Mouse (Mus musculus) kidney, adult 9 months (tissue): Measurements from ENCODE around the gene Ssx9.
A peak's percentile ranks its signal among the peaks of the same experiment; 100 is the strongest.
"Not testable (repeated sequence)": the region's sequence is repeated elsewhere in the genome, so short reads cannot be mapped to it uniquely, and the experiment has no call there.

Experiments
- DNase-seq: peaks from one replicate; pipeline ENCODE4 v3.0.0; 2022

Gene Ssx9

GRCm38 (mm10) chrX:8748132-8748531 lies at the start of gene Ssx9:
TSS of gene Ssx9 (plus strand) at chrX:8748432.
- not testable (repeated sequence) for DNase-seq

GRCm38 (mm10) chrX:8732907-8733306 lies 15.3 kb upstream of the Ssx9 start:
- peak; percentile 59 for DNase-seq

DNA sequence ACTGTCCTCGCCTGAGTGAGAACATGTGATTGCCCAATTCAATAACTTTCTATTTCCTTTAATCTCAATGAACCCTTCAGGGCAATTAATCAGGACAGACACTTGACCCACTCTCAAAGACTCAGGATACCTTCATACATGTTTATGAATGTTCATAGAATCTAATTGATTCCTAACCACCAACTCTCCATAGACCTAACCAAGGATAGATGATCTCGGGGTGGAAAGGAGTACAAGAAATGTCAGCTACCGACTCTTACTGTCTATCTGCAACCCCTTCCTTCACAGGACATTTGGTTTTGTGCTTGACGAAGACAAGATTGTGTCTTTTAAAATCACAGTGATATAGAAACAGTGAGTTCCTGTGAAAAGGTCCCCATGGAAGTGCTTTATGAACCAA lies 55.2 kb downstream of the Ssx9 start, which contains the start of gene Ssxb5:
TSS of gene Ssxb5 (plus strand) at position 301 of the 400 bp plus-strand sequence.
- DNase-seq: not testable (repeated sequence)
